Mouse (Mus musculus): ENCODE results near the gene Tmem43.

DNA sequence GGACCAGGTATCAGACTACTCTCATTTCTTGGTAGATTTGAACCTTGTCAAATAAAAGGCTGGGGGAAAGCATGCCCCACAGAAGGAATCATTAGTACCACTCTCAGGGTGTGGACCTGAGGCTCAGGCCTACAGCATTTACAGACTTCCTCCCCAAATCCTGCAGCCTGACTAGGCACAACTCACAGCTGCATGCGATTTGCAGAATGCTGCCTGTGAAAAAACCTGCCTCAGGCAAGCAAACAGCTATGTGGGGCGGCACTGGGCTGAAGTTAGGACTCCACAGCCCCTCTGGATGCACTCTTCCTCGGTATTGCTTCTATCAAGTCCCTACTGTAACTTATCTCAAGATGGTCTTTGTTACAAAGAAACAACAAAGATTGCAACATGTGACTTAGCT lies 34.5 kb downstream of the Tmem43 start:
- TF ChIP-seq CTCF (IDR thresholded peaks at IDR 0.05; ENCODE audit: low read depth, low read length), result no peak
- TF ChIP-seq TAL1 (conservative IDR thresholded peaks at IDR 0.05; ENCODE audit: low read depth, low read length), result no peak
